Mouse (Mus musculus) kidney, adult 11 months (tissue): Measurements from ENCODE around the gene B3gnt6.
"Not testable (repeated sequence)": the region's sequence is repeated elsewhere in the genome, so short reads cannot be mapped to it uniquely, and the experiment has no call there.

ENCODE experiments used
- DNase-seq: peaks from one replicate; pipeline ENCODE4 v3.0.0; 2022

B3gnt6 gene

GRCm38 (mm10) chr7:98199381-98199780, at the start of gene B3gnt6:
Gene B3gnt6 (minus strand): TSS chr7:98199481.
- no peak for DNase-seq

- DNase-seq: no peak
Observed at GRCm38 (mm10) chr7:98236686-98237359, 37.5 kb upstream of the B3gnt6 start.

- DNase-seq: no peak
Observed at GRCm38 (mm10) chr7:98223796-98224195, 24.5 kb upstream of the B3gnt6 start.

GRCm38 (mm10) chr7:98216713-98217112, 17.4 kb upstream of the B3gnt6 start:
- DNase-seq: no peak

- DNase-seq: no peak
Observed at GRCm38 (mm10) chr7:98202946-98203345, 3.7 kb upstream of the B3gnt6 start.

- DNase-seq: no peak
Observed at GRCm38 (mm10) chr7:98201493-98202028, 2.3 kb upstream of the B3gnt6 start.

GRCm38 (mm10) chr7:98200396-98200795, 1.1 kb upstream of the B3gnt6 start:
- no peak for DNase-seq

GRCm38 (mm10) chr7:98195151-98195801, 4.0 kb downstream of the B3gnt6 start:
- no peak for DNase-seq

GRCm38 (mm10) chr7:98194026-98194792, 5.1 kb downstream of the B3gnt6 start:
- DNase-seq: no peak

GRCm38 (mm10) chr7:98193515-98194025, 5.7 kb downstream of the B3gnt6 start:
- DNase-seq: no peak

- DNase-seq: peak; percentile 47
Observed at GRCm38 (mm10) chr7:98191571-98192250, 7.6 kb downstream of the B3gnt6 start.

GRCm38 (mm10) chr7:98190578-98190977, 8.7 kb downstream of the B3gnt6 start:
- no peak for DNase-seq

- DNase-seq: no peak
Observed at GRCm38 (mm10) chr7:98189745-98190144, 9.5 kb downstream of the B3gnt6 start.

- no peak for DNase-seq
Observed at GRCm38 (mm10) chr7:98188680-98189079, 10.6 kb downstream of the B3gnt6 start.

GRCm38 (mm10) chr7:98188238-98188637, 11.0 kb downstream of the B3gnt6 start:
- no peak for DNase-seq

GRCm38 (mm10) chr7:98187332-98187731, 11.9 kb downstream of the B3gnt6 start:
- not testable (repeated sequence) for DNase-seq

- DNase-seq: no peak
Observed at GRCm38 (mm10) chr7:98186637-98187036, 12.6 kb downstream of the B3gnt6 start.

GRCm38 (mm10) chr7:98185326-98185725, 14.0 kb downstream of the B3gnt6 start:
- peak; percentile 61 for DNase-seq

- peak; percentile 72 for DNase-seq
Observed at GRCm38 (mm10) chr7:98178560-98179231, 20.6 kb downstream of the B3gnt6 start.

GRCm38 (mm10) chr7:98177929-98178559, 21.2 kb downstream of the B3gnt6 start, which contains the start of gene Capn5:
Gene Capn5 (minus strand): TSS chr7:98178274.
- peak; percentile 64 for DNase-seq

- DNase-seq: no peak
Observed at GRCm38 (mm10) chr7:98177566-98177928, 21.7 kb downstream of the B3gnt6 start.

GRCm38 (mm10) chr7:98177071-98177485, 22.2 kb downstream of the B3gnt6 start:
- no peak for DNase-seq
